Mouse (Mus musculus): ENCODE data around the gene Stum. TPM values are rescaled to one million over a fixed set of nuclear protein-coding genes. Genes with fewer than 3 reads are reported as not detected.
"Not testable (repeated sequence)": the region's sequence is repeated elsewhere in the genome, so short reads cannot be mapped to it uniquely, and the experiment has no call there.

The Stum gene
- total RNA-seq, 2 experiments from 2014 or later: 150 to 173 TPM

GRCm38 (mm10) chr1:180393017-180393797 is 90.1 kb downstream of the Stum start:
- intact Hi-C loops (cut with DNase I): no loop called here
- DNase-seq (ENCODE audit: low spot score in 2 of 2): no peak

- intact Hi-C loops (cut with DNase I): no loop called here
- DNase-seq (ENCODE audit: low spot score in 2 of 2): no peak
These were observed 91.0 kb downstream of the Stum start for GRCm38 (mm10) chr1:180392137-180392798.

GRCm38 (mm10) chr1:180391575-180391945 is 91.7 kb downstream of the Stum start:
- no peak for DNase-seq (ENCODE audit: low spot score in 2 of 2)
- intact Hi-C loops (cut with DNase I): no loop called here

GRCm38 (mm10) chr1:180390746-180391574 is 92.3 kb downstream of the Stum start:
- intact Hi-C loops (cut with DNase I): no loop called here
- DNase-seq (ENCODE audit: low spot score in 2 of 2): no peak

- intact Hi-C loops (cut with DNase I): no loop called here
- no peak for DNase-seq (ENCODE audit: low spot score in 2 of 2)
These were observed 93.0 kb downstream of the Stum start for GRCm38 (mm10) chr1:180390321-180390731.

GRCm38 (mm10) chr1:180389213-180389760 is 94.0 kb downstream of the Stum start:
- intact Hi-C loops (cut with DNase I): loop anchor here (5.0 kb wide), 1 partner anchor 57 kb away; the partner anchor contains the start of gene Itpkb
- not testable (repeated sequence) for DNase-seq (ENCODE audit: low spot score in 2 of 2)

- intact Hi-C loops (cut with DNase I): loop anchor here (5.0 kb wide), 1 partner anchor 56 kb away; the partner anchor contains the start of gene Itpkb
- DNase-seq (ENCODE audit: low spot score in 2 of 2): no peak
These were observed 94.8 kb downstream of the Stum start for GRCm38 (mm10) chr1:180388481-180388880.

GRCm38 (mm10) chr1:180387750-180388480 is 95.4 kb downstream of the Stum start:
- intact Hi-C loops (cut with DNase I): loop anchor here (2.0 to 5.0 kb wide), 2 partner anchors 23 to 56 kb away; partner anchors contain the start of gene Itpkb
- no peak for DNase-seq (ENCODE audit: low spot score in 2 of 2)

- peak; percentile 98 for DNase-seq (ENCODE audit: low spot score in 2 of 2)
- intact Hi-C loops (cut with DNase I): loop anchor here (2.0 to 5.0 kb wide), 2 partner anchors 22 to 55 kb away; partner anchors contain the start of gene Itpkb
These were observed 96.2 kb downstream of the Stum start for GRCm38 (mm10) chr1:180386951-180387749.

GRCm38 (mm10) chr1:180385308-180385707 is 98.0 kb downstream of the Stum start:
- no peak for DNase-seq (ENCODE audit: low spot score in 2 of 2)
- intact Hi-C loops (cut with DNase I): loop anchor here (5.0 kb wide), 1 partner anchor 53 kb away; the partner anchor contains the start of gene Itpkb

GRCm38 (mm10) chr1:180384486-180384885 is 98.8 kb downstream of the Stum start:
- intact Hi-C loops (cut with DNase I): no loop called here

GRCm38 (mm10) chr1:180383884-180384283 is 99.4 kb downstream of the Stum start:
- intact Hi-C loops (cut with DNase I): no loop called here
- no peak for DNase-seq (ENCODE audit: low spot score in 2 of 2)

More at GRCm38 (mm10) chr1:180384486-180384885, 98.8 kb downstream of the Stum start:
- DNase-seq (ENCODE audit: low spot score in 2 of 2): peak; percentile 45 to 68

Other genes starting within 250 kb of the Stum start
- gene Psen2, start 220.1 kb downstream of the Stum start, total RNA-seq (2021): 10 to 100 TPM; 19.3 to 20.0 TPM
- 10 to 100 TPM; 13.4 to 19.0 TPM for gene Itpkb, start 153.0 kb downstream of the Stum start, total RNA-seq (2021)
- gene Parp1, start 85.4 kb upstream of the Stum start, total RNA-seq (2021): 10 to 100 TPM; 87.3 to 88.3 TPM
- gene Lin9, start 157.6 kb upstream of the Stum start, total RNA-seq (2021): 1 to 10 TPM; 4.2 to 4.5 TPM
- not detected for gene Mixl1, start 213.5 kb upstream of the Stum start, total RNA-seq (2021)
- 10 to 100 TPM; 30.1 to 35.1 TPM for gene Acbd3, start 242.5 kb upstream of the Stum start, total RNA-seq (2021)

All from left cerebral cortex, postnatal 36 days (tissue).